ENCODE assay signal across 8 mouse cellular contexts in the genomic region with DNA sequence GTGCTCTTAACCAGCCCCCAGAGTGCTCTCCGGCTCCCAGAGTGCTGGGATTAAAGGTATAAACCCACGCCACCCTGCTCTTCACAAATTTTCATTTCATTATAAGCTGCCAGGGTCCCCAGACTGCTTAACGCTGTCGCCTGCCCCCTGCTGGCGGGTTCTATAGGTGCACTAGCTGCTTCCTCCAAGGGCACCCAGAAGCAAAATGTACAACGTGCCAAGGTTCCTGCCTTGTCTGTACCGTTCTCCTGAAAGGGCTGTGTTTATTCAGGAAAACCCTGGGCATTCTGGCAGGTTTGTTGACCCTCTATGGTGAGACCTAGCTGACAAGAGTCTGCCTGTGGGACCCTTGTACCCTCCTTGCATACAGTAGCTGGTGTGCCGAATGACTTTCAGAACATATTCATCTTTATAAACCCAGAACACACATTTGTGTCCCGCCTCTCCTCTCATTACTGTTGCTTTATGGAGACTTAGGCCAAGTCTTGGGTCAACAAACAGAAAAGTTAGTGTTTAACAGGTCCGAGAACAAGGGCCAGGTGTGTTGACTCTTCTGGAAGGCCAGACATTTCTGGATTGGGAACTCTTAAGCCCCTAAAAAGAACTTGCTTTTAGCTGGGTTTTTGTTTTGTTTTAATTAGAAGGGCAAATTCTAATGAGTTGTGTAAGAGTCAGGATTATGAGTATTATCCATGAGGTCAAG. TPM values are rescaled to one million over a fixed set of nuclear protein-coding genes. Genes with fewer than 3 reads are reported as not detected.
DNase-seq lines count a peak whose midpoint lies in the region; ATAC-seq and TF ChIP-seq lines count a peak whose summit lies in the region.
"Had no signal": no experiment of that assay in that cellular context is flagged by ENCODE, and none has a peak within 500 bp of the region (broad histone marks: within the 10 kb centered on the region; RNA-seq: fewer than 3 reads in every experiment).

No protein-coding gene starts in this region.

- no peak overlapping the region for H3K4me3 ChIP-seq in midbrain, embryonic 14.5 days (replicated peaks; ENCODE audit: low read depth, low read length)
- H3K4me3 ChIP-seq in midbrain, embryonic 15.5 days, result no peak overlapping the region
- no peak overlapping the region for H3K4me3 ChIP-seq in embryonic facial prominence, embryonic 14.5 days (ENCODE audit: low read depth, low read length)
- H3K4me3 ChIP-seq in kidney, embryonic 16.5 days (ENCODE audit: low read length), result no peak overlapping the region
- no peak overlapping the region for H3K4me3 ChIP-seq in lung, embryonic 14.5 days (ENCODE audit: low read depth, low read length)
- H3K4me3 ChIP-seq: heart, embryonic 13.5 days had no signal

- H3K27me3 ChIP-seq in midbrain, embryonic 14.5 days (ENCODE audit: control insufficient read depth, insufficient read depth, low read length), result no peaks in the 10 kb centered on the region
- no peaks in the 10 kb centered on the region for H3K27me3 ChIP-seq in midbrain, embryonic 15.5 days (replicated peaks)
- no peaks in the 10 kb centered on the region for H3K27me3 ChIP-seq in embryonic facial prominence, embryonic 14.5 days (replicated peaks; ENCODE audit: control insufficient read depth, insufficient read depth, low read length)
- H3K27me3 ChIP-seq in kidney, embryonic 16.5 days (ENCODE audit: insufficient read depth, low read length), result no peaks in the 10 kb centered on the region
- H3K27me3 ChIP-seq in lung, embryonic 14.5 days (ENCODE audit: insufficient read depth, low read length), result no peaks in the 10 kb centered on the region
- H3K27me3 ChIP-seq: heart, embryonic 13.5 days had no signal

- no peak overlapping the region for H3K27ac ChIP-seq in midbrain, embryonic 14.5 days (replicated peaks; ENCODE audit: low read depth, low read length)
- no peak overlapping the region for H3K27ac ChIP-seq in midbrain, embryonic 15.5 days
- H3K27ac ChIP-seq in embryonic facial prominence, embryonic 14.5 days (replicated peaks; ENCODE audit: low read depth, low read length), result no peak overlapping the region
- H3K27ac ChIP-seq in kidney, embryonic 16.5 days (ENCODE audit: low read length), result peak overlapping the region; percentile 80
- peak overlapping the region; percentile 54; the same call in 1 of the 2 replicates for H3K27ac ChIP-seq in lung, embryonic 14.5 days (ENCODE audit: low read depth)
- H3K27ac ChIP-seq: heart, embryonic 13.5 days had no signal

- no peaks in the 10 kb centered on the region for H3K4me1 ChIP-seq in midbrain, embryonic 14.5 days (ENCODE audit: control insufficient read depth, insufficient read depth, low read length)
- no peaks in the 10 kb centered on the region for H3K4me1 ChIP-seq in midbrain, embryonic 15.5 days
- no peaks in the 10 kb centered on the region for H3K4me1 ChIP-seq in embryonic facial prominence, embryonic 14.5 days (ENCODE audit: control insufficient read depth, insufficient read depth, low read length)
- H3K4me1 ChIP-seq in kidney, embryonic 16.5 days (ENCODE audit: insufficient read depth, low read length), result peaks cover 24% of the 10 kb centered on the region
- H3K4me1 ChIP-seq in lung, embryonic 14.5 days (ENCODE audit: insufficient read depth), result 0 out of 2 replicates have a peak, but pooled peaks cover 4% of the 10 kb centered on the region

- peak; percentile 77 for TF ChIP-seq CTCF in lung, embryonic 14.5 days (IDR thresholded peaks at IDR 0.05; ENCODE audit: low read depth)

- no peak overlapping the region for H3K4me2 ChIP-seq in midbrain, embryonic 14.5 days (ENCODE audit: low read length)
- H3K4me2 ChIP-seq in midbrain, embryonic 15.5 days, result no peak overlapping the region
- no peak overlapping the region for H3K4me2 ChIP-seq in embryonic facial prominence, embryonic 14.5 days (ENCODE audit: low read depth, low read length)
- H3K4me2 ChIP-seq in kidney, embryonic 16.5 days (replicated peaks; ENCODE audit: low read depth, low read length), result no peak overlapping the region
- no peak overlapping the region for H3K4me2 ChIP-seq in lung, embryonic 14.5 days
- H3K4me2 ChIP-seq: heart, embryonic 13.5 days had no signal

- H3K36me3 ChIP-seq in midbrain, embryonic 14.5 days (ENCODE audit: control insufficient read depth, insufficient read depth, low read length), result no peaks in the 10 kb centered on the region
- no peaks in the 10 kb centered on the region for H3K36me3 ChIP-seq in midbrain, embryonic 15.5 days (replicated peaks)
- H3K36me3 ChIP-seq in embryonic facial prominence, embryonic 14.5 days (ENCODE audit: control insufficient read depth, insufficient read depth, low read length), result no peaks in the 10 kb centered on the region
- H3K36me3 ChIP-seq in kidney, embryonic 16.5 days (ENCODE audit: insufficient read depth, low read length), result no peaks in the 10 kb centered on the region
- peaks cover 12% of the 10 kb centered on the region for H3K36me3 ChIP-seq in lung, embryonic 14.5 days (ENCODE audit: insufficient read depth)

- no peak for ATAC-seq in midbrain, embryonic 14.5 days (ENCODE audit: low FRiP score, low TSS enrichment)
- ATAC-seq in midbrain, embryonic 15.5 days (replicated peaks), result no peak
- ATAC-seq in embryonic facial prominence, embryonic 14.5 days (ENCODE audit: low read depth), result no peak
- ATAC-seq in kidney, embryonic 16.5 days (ENCODE audit: low FRiP score, low TSS enrichment), result no peak
- ATAC-seq in lung, embryonic 14.5 days (ENCODE audit: insufficient read depth), result peak; percentile 45

- whole genome bisulfite sequencing in midbrain, embryonic 14.5 days, result 53% methylated on average over 10 of the region's 10 CpGs
- WGBS in midbrain, embryonic 15.5 days, result 51% methylated on average over 10 of the region's 10 CpGs
- WGBS in embryonic facial prominence, embryonic 14.5 days, result 43% methylated on average over 10 of the region's 10 CpGs
- WGBS in kidney, embryonic 16.5 days, result 43% methylated on average over 10 of the region's 10 CpGs
- 36% methylated on average over 10 of the region's 10 CpGs for WGBS in lung, embryonic 14.5 days

- peak; percentile 70 for DNase-seq in midbrain, embryonic 14.5 days
- DNase-seq in adrenal gland, postnatal 10 days, result peak; percentile 81
- peak; percentile 47 for DNase-seq in embryonic facial prominence, embryonic 14.5 days (ENCODE audit: low spot score)
- peak; percentile 84 for DNase-seq in lung, embryonic 14.5 days
- peak; percentile 31 to 80 for DNase-seq in spleen, postnatal 10 days (ENCODE audit: low spot score in 2 of 2)

- no peaks in the 10 kb centered on the region for H3K9me3 ChIP-seq in midbrain, embryonic 14.5 days (ENCODE audit: control insufficient read depth, low read length)
- H3K9me3 ChIP-seq in midbrain, embryonic 15.5 days, result no peaks in the 10 kb centered on the region
- H3K9me3 ChIP-seq in embryonic facial prominence, embryonic 14.5 days (ENCODE audit: control insufficient read depth, low read length), result no peaks in the 10 kb centered on the region
- no peaks in the 10 kb centered on the region for H3K9me3 ChIP-seq in kidney, embryonic 16.5 days (ENCODE audit: low read length)
- H3K9me3 ChIP-seq in lung, embryonic 14.5 days (ENCODE audit: low read depth, low read length), result no peaks in the 10 kb centered on the region
- H3K9me3 ChIP-seq: heart, embryonic 13.5 days had no signal

- no peak overlapping the region for H3K9ac ChIP-seq in midbrain, embryonic 14.5 days (replicated peaks; ENCODE audit: low read length)
- no peak overlapping the region for H3K9ac ChIP-seq in midbrain, embryonic 15.5 days
- no peak overlapping the region for H3K9ac ChIP-seq in embryonic facial prominence, embryonic 14.5 days (ENCODE audit: low read depth, low read length)
- no peak overlapping the region for H3K9ac ChIP-seq in kidney, embryonic 16.5 days (replicated peaks; ENCODE audit: low read length)
- H3K9ac ChIP-seq in lung, embryonic 14.5 days, result no peak overlapping the region
- H3K9ac ChIP-seq: heart, embryonic 13.5 days had no signal

RNA-seq across cellular contexts. Expression of a gene that starts 32.8 kb away (rescaled TPM):
- 1.3 and 2.2 TPM in 2 replicates for polyA plus RNA-seq in midbrain, embryonic 14.5 days (2014; fragmentation: Nextera tagmentation; extraction: Ambion mirVana)
- 2.1 and 3.1 TPM in 2 replicates for polyA plus RNA-seq in midbrain, embryonic 15.5 days (2015; fragmentation: Nextera tagmentation; extraction: Ambion mirVana)
- total RNA-seq in adrenal gland, postnatal 10 days (2021), result 10 to 100 TPM; 10.9 to 13.5 TPM
- 18.6 and 18.7 TPM in 2 replicates for polyA plus RNA-seq in embryonic facial prominence, embryonic 14.5 days (2014; fragmentation: Nextera tagmentation; extraction: Ambion mirVana)
- polyA plus RNA-seq in kidney, embryonic 16.5 days (2015; fragmentation: Nextera tagmentation; extraction: Ambion mirVana), result 17.3 and 19.0 TPM in 2 replicates
- polyA plus RNA-seq in lung, embryonic 14.5 days (2014; fragmentation: Nextera tagmentation; extraction: Ambion mirVana), result 39.0 and 44.4 TPM in 2 replicates

Comparison
In these comparisons a context has a peak if more than half of its experiments do, and no peak if none do; other contexts are left out.
1. H3K27ac ChIP-seq: peak in kidney, embryonic 16.5 days (single experiment) and lung, embryonic 14.5 days (single experiment); none in midbrain, embryonic 14.5 days (single experiment), midbrain, embryonic 15.5 days (single experiment) and embryonic facial prominence, embryonic 14.5 days (single experiment).
2. Peak in every context shown above with its lines, with median percentiles within 50 percentile points of each other: DNase-seq.